Comparison of ENCODE assay signal across 18 mouse cellular contexts in genomic region chr12:75555032-75555431, GRCm38 (mm10). TPM values are rescaled to one million over a fixed set of nuclear protein-coding genes. Genes with fewer than 3 reads are reported as not detected.
DNase-seq lines count a peak whose midpoint lies in the region; ATAC-seq and TF ChIP-seq lines count a peak whose summit lies in the region.
"Had no signal": no experiment of that assay in that cellular context is flagged by ENCODE, and none has a peak within 500 bp of the region (broad histone marks: within the 10 kb centered on the region; RNA-seq: fewer than 3 reads in every experiment).

No protein-coding gene starts in this region.

- ATAC-seq in heart, embryonic 13.5 days (ENCODE audit: extremely low read depth, insufficient number of reproducible peaks, low FRiP score, low TSS enrichment): no peak
- no peak for ATAC-seq in heart, embryonic 11.5 days (replicated peaks; ENCODE audit: insufficient number of reproducible peaks, low FRiP score, low TSS enrichment)
- ATAC-seq in lung, postnatal 0 days: peak; percentile 55
- ATAC-seq: forebrain, embryonic 15.5 days; intestine, embryonic 16.5 days had no signal

- peaks cover 79% of the 10 kb centered on the region for H3K4me1 ChIP-seq in heart, embryonic 13.5 days
- H3K4me1 ChIP-seq in heart, embryonic 11.5 days (ENCODE audit: control insufficient read depth, insufficient read depth, low read length): peaks cover 37% of the 10 kb centered on the region
- H3K4me1 ChIP-seq in lung, postnatal 0 days (ENCODE audit: insufficient read depth, low read depth, low read length): peaks cover 13% of the 10 kb centered on the region
- H3K4me1 ChIP-seq in lung, adult 2 months (ENCODE audit: control insufficient read depth, insufficient read depth, low read length): peaks cover 36% of the 10 kb centered on the region
- H3K4me1 ChIP-seq in embryonic fibroblast, embryonic 13.5 days (ENCODE audit: control insufficient read depth, insufficient read depth, low read length): peaks cover 28% of the 10 kb centered on the region
- H3K4me1 ChIP-seq: embryonic facial prominence, embryonic 10.5 days had no signal

- no peak for TF ChIP-seq CTCF in lung, postnatal 0 days (IDR thresholded peaks at IDR 0.05)
- TF ChIP-seq CTCF in lung, adult 2 months (IDR thresholded peaks at IDR 0.05; ENCODE audit: insufficient read depth, low read length): no peak
- no peak for TF ChIP-seq CTCF in embryonic fibroblast, embryonic 13.5 days (IDR thresholded peaks at IDR 0.05; ENCODE audit: borderline replicate concordance, insufficient read depth, low read length)

- no peaks in the 10 kb centered on the region for H3K36me3 ChIP-seq in heart, embryonic 13.5 days
- H3K36me3 ChIP-seq in heart, embryonic 11.5 days (ENCODE audit: control insufficient read depth, insufficient read depth, low read length): no peaks in the 10 kb centered on the region
- no peaks in the 10 kb centered on the region for H3K36me3 ChIP-seq in lung, postnatal 0 days (ENCODE audit: insufficient read depth, low read length)
- H3K36me3 ChIP-seq: embryonic facial prominence, embryonic 10.5 days; forebrain, embryonic 15.5 days; hindbrain, embryonic 15.5 days had no signal

- DNase-seq in lung, postnatal 0 days (ENCODE audit: low spot score): peak; percentile 68
- no peak for DNase-seq in lung, adult 2 months
- DNase-seq in Muller cell, postnatal 12 days (ENCODE audit: inconsistent ontology term): peak; percentile 62
- no peak for DNase-seq in right cerebral cortex, postnatal 14 days
- DNase-seq: adrenal gland, postnatal 10 days; cerebellum, adult 18-20 months; cerebellum, adult 9-11 months; gastrocnemius, postnatal 14 days had no signal

- no peaks in the 10 kb centered on the region for H3K9me3 ChIP-seq in heart, embryonic 13.5 days
- no peaks in the 10 kb centered on the region for H3K9me3 ChIP-seq in heart, embryonic 11.5 days (replicated peaks; ENCODE audit: control insufficient read depth, low read length)
- no peaks in the 10 kb centered on the region for H3K9me3 ChIP-seq in lung, postnatal 0 days (ENCODE audit: low read length)
- H3K9me3 ChIP-seq: embryonic facial prominence, embryonic 10.5 days; forebrain, embryonic 10.5 days; forebrain, embryonic 15.5 days; hindbrain, embryonic 15.5 days had no signal

- H3K9ac ChIP-seq in heart, embryonic 13.5 days: no peak overlapping the region
- H3K9ac ChIP-seq in heart, embryonic 11.5 days (ENCODE audit: low read depth, low read length): no peak overlapping the region
- H3K9ac ChIP-seq in lung, postnatal 0 days (replicated peaks; ENCODE audit: low read depth): no peak overlapping the region
- H3K9ac ChIP-seq: forebrain, embryonic 15.5 days; hindbrain, embryonic 15.5 days had no signal

- H3K27ac ChIP-seq in heart, embryonic 13.5 days (replicated peaks): peak overlapping the region; percentile 42
- H3K27ac ChIP-seq in heart, embryonic 11.5 days (ENCODE audit: low read depth, low read length): no peak overlapping the region
- H3K27ac ChIP-seq in lung, postnatal 0 days (ENCODE audit: low read length): no peak overlapping the region
- H3K27ac ChIP-seq in embryonic fibroblast, embryonic 13.5 days (ENCODE audit: insufficient read depth, low read length): peak overlapping the region; percentile 67
- H3K27ac ChIP-seq: embryonic facial prominence, embryonic 10.5 days; forebrain, embryonic 10.5 days; forebrain, embryonic 15.5 days; hindbrain, embryonic 15.5 days had no signal

- no peak overlapping the region for H3K4me2 ChIP-seq in heart, embryonic 13.5 days
- H3K4me2 ChIP-seq in heart, embryonic 11.5 days: no peak overlapping the region
- H3K4me2 ChIP-seq in lung, postnatal 0 days (replicated peaks; ENCODE audit: low read depth, low read length): no peak overlapping the region
- H3K4me2 ChIP-seq: forebrain, embryonic 15.5 days; hindbrain, embryonic 15.5 days had no signal

- H3K4me3 ChIP-seq in heart, embryonic 13.5 days: no peak overlapping the region
- no peak overlapping the region for H3K4me3 ChIP-seq in heart, embryonic 11.5 days (ENCODE audit: low read depth, low read length)
- no peak overlapping the region for H3K4me3 ChIP-seq in lung, postnatal 0 days (ENCODE audit: low read depth, low read length)
- no peak overlapping the region for H3K4me3 ChIP-seq in lung, adult 2 months (replicated peaks; ENCODE audit: extremely low read depth, low read depth, low read length)
- no peak overlapping the region for H3K4me3 ChIP-seq in embryonic fibroblast, embryonic 13.5 days (ENCODE audit: insufficient read depth, low read length)
- H3K4me3 ChIP-seq: embryonic facial prominence, embryonic 10.5 days; erythroblast, embryonic 14.5 days; forebrain, embryonic 10.5 days; forebrain, embryonic 15.5 days; hindbrain, embryonic 15.5 days had no signal

- TF ChIP-seq POLR2A in lung, adult 2 months (IDR thresholded peaks at IDR 0.05; ENCODE audit: borderline replicate concordance, extremely low read depth, low read depth, low read length): no peak
- TF ChIP-seq POLR2A in embryonic fibroblast, embryonic 13.5 days (IDR thresholded peaks at IDR 0.05; ENCODE audit: low read depth, low read length): no peak

- 57% methylated on average over 3 of the region's 3 CpGs for WGBS in heart, embryonic 13.5 days
- WGBS in heart, embryonic 11.5 days (ENCODE audit: insufficient replicate concordance): 53% methylated on average over 3 of the region's 3 CpGs
- WGBS in lung, postnatal 0 days: 45% methylated on average over 3 of the region's 3 CpGs
- WGBS in lung, adult 2 months: 29% methylated on average over 3 of the region's 3 CpGs

- peak; percentile 88 for TF ChIP-seq EP300 in lung, postnatal 0 days (IDR thresholded peaks at IDR 0.05)

- no peaks in the 10 kb centered on the region for H3K27me3 ChIP-seq in heart, embryonic 13.5 days (replicated peaks)
- no peaks in the 10 kb centered on the region for H3K27me3 ChIP-seq in heart, embryonic 11.5 days (ENCODE audit: control insufficient read depth, insufficient read depth, low read length)
- no peaks in the 10 kb centered on the region for H3K27me3 ChIP-seq in lung, postnatal 0 days (replicated peaks; ENCODE audit: insufficient read depth, low read length)
- H3K27me3 ChIP-seq: CH12.LX; forebrain, embryonic 15.5 days; hindbrain, embryonic 15.5 days had no signal

RNA-seq across cellular contexts. Expression of gene Ppp2r5e, which starts 41.0 kb away (rescaled TPM):
- 8.5 and 8.8 TPM in 2 replicates for polyA plus RNA-seq in heart, embryonic 13.5 days (2015; fragmentation: Nextera tagmentation; extraction: Ambion mirVana)
- polyA plus RNA-seq in heart, embryonic 11.5 days (2014; fragmentation: Nextera tagmentation; extraction: Ambion mirVana): 11.9 and 12.6 TPM in 2 replicates
- polyA plus RNA-seq in lung, postnatal 0 days (2015; fragmentation: Nextera tagmentation; extraction: Ambion mirVana): 13.3 and 15.6 TPM in 2 replicates
- polyA plus RNA-seq in lung, adult 2 months (2012; rRNA removed): 13.8 and 23.3 TPM in 2 replicates
- polyA plus RNA-seq in embryonic fibroblast, embryonic 13.5 days (2011; ENCODE audit: insufficient read length, low read depth, missing spikeins): 37.9 and 43.2 TPM in 2 replicates

Comparison
In these comparisons a context has a peak if more than half of its experiments do, and no peak if none do; other contexts are left out.
1. H3K27ac ChIP-seq: peak in heart, embryonic 13.5 days (single experiment) and embryonic fibroblast, embryonic 13.5 days (single experiment); none in heart, embryonic 11.5 days (single experiment) and lung, postnatal 0 days (single experiment).
2. DNase-seq: peak in lung, postnatal 0 days (single experiment) and Muller cell, postnatal 12 days (single experiment); none in lung, adult 2 months (single experiment) and right cerebral cortex, postnatal 14 days (single experiment).